Mouse (Mus musculus) testis, adult 2 months (tissue): Measurements from ENCODE around the gene Ckap4.

ENCODE experiments used
- CTCF ChIP-seq: fragments of 200-500 bp; IDR thresholded peaks from 2 replicates; pipeline ENCODE4 v1.5.1; 2012; ENCODE audit warnings: low read depth, mild to moderate bottlenecking, inconsistent platforms, low read length, moderate library complexity; ENCODE audit not compliant: control insufficient read depth, insufficient read depth, insufficient replicate concordance
- POLR2A ChIP-seq: fragments of 200-500 bp; IDR thresholded peaks from 2 replicates; pipeline ENCODE4 v1.6.1; 2012; ENCODE audit warnings: low read depth, mild to moderate bottlenecking, inconsistent platforms, low read length, moderate library complexity; ENCODE audit not compliant: control insufficient read depth

GRCm38 (mm10) chr10:84556120-84556519 lies 22.3 kb upstream of the Ckap4 start:
- TF ChIP-seq CTCF (no peak), POLR2A (no peak)
